Mouse (Mus musculus) lung, postnatal 25 days (tissue): ENCODE data around the gene Gm10053.

Source experiments
- DNase-seq: peaks from one replicate; pipeline ENCODE4 v3.0.0; 2022; ENCODE audit warnings: low spot score

Gene Gm10053

DNA sequence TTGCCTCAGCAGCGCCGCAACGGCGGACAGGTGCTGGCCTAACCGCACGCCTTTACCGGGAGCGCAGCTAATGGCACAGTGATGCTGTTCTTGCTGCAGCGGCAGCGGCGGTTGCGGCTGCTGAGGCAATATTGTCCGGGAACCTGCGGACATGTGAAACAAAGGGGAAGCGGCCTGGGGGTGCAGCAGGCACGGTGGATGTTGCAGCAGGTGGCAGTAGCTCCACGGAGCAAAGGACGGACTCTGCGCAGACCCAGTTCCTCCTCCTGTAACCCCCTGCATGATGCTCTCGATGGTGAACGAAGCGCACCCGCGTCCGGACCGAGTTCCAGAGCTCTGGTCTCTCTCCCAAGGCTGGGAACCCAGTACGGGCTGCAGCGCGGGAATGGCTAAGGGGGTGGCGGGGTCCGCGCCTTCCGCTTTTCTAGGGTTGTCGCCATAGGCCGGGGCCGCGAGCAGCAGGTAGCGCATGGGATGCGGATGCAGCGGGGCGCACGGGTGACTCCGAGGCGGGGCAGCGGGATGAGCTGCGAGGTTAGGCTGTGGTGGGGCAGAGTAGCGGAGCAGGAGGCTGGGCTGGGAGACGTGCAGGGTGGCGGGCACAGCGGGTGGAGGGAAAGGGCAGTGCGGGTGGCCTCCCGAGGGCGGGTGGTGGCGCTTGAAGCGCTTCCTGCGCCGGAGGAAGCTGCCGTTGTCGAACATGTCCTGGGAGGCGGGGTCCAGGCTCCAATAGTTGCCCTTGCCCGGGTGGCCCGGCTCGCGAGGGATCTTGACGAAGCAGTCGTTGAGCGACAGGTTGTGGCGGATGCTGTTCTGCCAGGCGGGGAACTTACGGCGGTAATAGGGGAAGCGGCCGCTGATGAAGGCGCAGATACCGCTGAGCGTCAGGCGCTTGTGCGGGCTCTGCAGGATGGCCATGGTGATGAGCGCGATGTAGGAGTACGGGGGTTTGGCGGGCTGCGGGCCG is 24.4 kb downstream of the Gm10053 start:
- DNase-seq = no peak

DNA sequence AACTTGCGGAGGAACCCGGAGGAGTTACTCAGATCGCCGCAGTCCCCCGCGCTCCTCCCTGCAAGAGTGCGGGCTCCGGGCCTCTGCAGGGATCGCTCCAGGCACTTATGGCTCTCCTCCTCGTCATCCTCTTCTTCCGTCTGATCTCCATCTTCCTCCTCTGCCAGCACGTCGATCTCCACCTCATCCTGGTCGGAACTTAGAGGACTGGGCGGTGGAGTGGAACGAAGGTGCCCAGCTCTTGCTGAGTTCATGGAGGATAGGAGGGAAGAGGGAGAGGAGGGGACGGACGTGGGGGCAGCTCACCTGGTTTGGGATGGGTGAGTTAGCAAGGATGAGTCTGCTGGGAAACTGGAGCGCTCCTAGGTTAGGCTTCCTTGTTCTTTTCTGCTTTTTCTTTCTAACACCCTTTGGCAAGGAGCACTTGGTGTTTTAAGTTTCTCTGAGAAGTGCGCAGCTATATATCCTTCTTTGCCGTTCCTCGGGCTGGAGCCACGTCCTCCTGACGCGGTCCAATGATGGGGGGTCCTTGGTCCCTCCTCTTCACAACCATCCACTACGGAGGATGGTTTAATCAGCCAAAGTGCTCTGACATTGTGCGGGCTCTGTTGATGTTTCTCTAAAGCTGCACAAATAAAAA is 25.2 kb downstream of the Gm10053 start, which contains the start of gene Foxd4:
Gene Foxd4, minus strand, starts transcription at position 617 of the 640 bp plus-strand sequence.
- DNase-seq = no peak

DNA sequence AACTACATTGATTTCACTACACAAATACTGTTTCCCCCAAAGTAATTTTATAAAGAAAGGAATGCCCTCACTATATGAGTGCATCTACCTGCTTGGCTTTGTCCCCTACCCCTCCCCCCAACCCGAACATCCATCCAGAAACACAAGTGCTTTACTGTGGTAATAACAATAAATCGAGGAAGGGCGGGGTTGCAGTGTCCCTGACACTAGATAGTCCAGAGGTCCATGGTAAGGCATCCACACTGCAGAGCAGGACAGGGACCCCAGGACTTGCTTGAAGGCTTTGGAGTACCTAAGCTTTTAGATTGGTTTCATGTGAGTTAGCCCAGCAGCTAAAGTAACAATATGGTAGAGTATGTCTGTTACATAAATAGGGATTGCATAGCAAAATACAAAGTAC is 26.2 kb downstream of the Gm10053 start:
- DNase-seq = no peak

DNA sequence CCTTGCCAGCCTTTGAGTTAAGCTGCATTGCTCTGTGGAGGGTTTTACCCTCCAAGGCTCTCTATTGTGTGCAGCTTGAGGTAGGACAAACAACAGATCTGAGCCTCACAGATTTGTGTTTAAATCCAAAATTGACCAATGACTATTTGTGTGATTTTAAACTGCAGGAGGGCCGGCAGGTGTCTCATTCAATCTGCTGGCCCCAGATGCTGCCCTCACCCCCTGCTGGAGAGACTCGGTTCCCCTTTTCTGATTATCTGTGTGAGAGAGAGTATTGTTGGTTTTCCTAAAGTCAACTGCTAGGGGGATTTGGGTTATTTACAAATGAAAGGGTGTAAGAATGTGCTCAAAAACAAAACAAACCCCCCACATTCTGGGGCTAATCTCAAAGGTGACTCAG is 26.8 kb downstream of the Gm10053 start:
- no peak for DNase-seq

DNA sequence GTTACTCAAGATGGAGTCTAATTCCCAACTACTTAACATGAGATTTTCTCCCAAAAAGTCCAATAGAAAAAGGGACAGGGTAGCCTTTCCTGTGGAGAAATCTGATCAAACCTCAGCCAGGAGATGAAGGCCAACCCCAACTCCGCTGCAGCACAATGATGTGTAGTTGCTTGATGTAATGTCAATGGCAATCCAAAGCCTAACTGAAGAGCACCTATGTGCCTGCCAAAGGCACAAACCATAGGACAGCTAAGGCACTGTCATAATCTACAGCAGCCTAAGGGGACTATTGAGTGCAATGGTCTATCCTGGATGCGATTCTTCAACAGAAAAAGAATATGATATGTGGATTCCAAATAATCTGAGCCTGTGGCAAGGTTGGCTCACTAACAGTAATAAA is 27.3 kb downstream of the Gm10053 start:
- no peak for DNase-seq

DNA sequence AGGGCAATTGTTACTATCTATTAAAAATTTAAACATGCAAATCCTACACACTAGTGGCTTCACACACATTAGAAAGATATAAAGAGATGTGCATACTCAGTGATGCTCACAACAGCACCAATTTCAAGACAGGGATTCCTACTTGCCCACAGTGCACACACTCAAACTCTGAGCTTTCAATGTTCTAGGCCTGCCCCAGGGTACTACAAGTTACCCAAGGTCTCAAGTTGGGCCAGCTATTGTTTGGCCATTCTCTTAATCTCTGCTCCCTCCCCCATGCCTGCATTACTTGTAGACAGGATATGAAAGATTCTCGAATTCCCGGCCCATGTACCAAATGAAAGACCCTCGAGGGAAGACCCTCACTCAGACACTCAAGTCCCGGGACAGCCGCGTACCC is 32.2 kb downstream of the Gm10053 start:
- DNase-seq = no peak

DNA sequence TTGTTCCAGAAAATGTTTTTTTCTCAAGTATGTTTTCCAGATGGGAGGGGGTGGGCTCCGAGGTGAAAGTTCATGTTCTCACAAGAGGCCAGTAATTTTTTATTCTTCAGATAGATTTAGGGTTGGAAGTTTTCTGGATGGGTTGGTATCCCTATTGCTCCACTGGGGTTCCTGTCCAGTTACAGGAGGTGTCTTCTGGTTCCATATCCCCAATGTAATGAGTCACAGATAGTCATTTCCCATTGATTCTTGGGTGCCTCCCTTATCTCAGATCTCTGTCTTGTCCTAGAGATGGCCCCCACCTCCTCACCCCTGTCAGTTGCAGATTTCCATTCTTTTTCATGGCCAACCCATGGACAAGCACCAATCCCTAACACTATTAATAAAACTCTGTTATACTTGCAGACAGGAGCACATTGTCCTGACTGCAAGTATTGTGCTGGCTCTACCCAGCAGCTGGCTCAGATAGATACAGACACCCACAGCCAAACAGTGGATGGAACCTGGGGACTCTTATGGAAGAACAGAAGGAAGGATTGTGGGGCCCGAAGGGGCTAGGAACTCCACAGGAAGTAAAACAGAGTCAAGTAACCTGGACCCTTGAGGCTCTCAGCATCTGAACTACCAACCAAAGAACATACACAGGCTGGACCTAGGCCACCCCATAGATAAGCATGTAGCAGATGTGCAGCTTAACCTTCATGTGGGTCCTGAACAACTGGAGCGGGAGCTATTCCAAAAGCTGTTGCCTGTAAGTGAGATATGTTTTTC is 33.1 kb downstream of the Gm10053 start:
- DNase-seq = no peak

DNA sequence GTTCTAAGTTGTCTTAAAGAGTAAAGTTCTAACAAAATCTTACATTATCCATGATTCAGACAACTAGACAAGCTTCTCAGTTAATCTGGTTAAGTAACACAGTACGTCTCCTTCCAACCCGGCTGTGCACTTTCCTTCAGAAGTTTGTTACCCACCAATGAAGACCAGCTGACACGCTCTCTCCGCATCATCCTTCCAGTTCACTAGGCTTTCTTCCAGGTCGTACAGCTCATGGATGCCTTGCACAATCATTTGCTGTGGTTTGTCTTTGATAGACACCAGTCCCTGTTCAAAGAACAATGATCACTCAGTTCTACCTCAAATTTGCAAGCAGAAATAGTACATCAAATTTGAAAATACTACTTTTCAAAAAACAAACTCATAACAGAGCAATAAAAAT is 45.4 kb downstream of the Gm10053 start:
- no peak for DNase-seq
